Mouse (Mus musculus): Measurements from ENCODE around the gene Gmcl1.
A peak's percentile ranks its signal among the peaks of the same experiment; 100 is the strongest.

Gene Gmcl1

GRCm38 (mm10) chr6:86733183-86733876, at the start of gene Gmcl1:
Gene Gmcl1 (minus strand): TSS chr6:86733383.
- peak; percentile 90 to 93 for DNase-seq

- DNase-seq, result no peak
These were observed 49.2 kb upstream of the Gmcl1 start for GRCm38 (mm10) chr6:86782342-86782741.

GRCm38 (mm10) chr6:86781361-86781957, 48.3 kb upstream of the Gmcl1 start:
- DNase-seq, result no peak

GRCm38 (mm10) chr6:86778910-86779594, 45.9 kb upstream of the Gmcl1 start:
- DNase-seq, result no peak

GRCm38 (mm10) chr6:86777181-86777580, 44.0 kb upstream of the Gmcl1 start:
- DNase-seq, result no peak

- DNase-seq, result no peak
These were observed 43.5 kb upstream of the Gmcl1 start for GRCm38 (mm10) chr6:86776706-86777071.

GRCm38 (mm10) chr6:86776001-86776705, 43.0 kb upstream of the Gmcl1 start:
- no peak for DNase-seq

- DNase-seq, result no peak
These were observed 41.8 kb upstream of the Gmcl1 start for GRCm38 (mm10) chr6:86774937-86775336.

GRCm38 (mm10) chr6:86773830-86774229, 40.6 kb upstream of the Gmcl1 start:
- no peak for DNase-seq

GRCm38 (mm10) chr6:86772631-86773030, 39.4 kb upstream of the Gmcl1 start:
- no peak for DNase-seq

- no peak for DNase-seq
These were observed 35.8 kb upstream of the Gmcl1 start for GRCm38 (mm10) chr6:86768938-86769337.

- no peak for DNase-seq
These were observed 35.1 kb upstream of the Gmcl1 start for GRCm38 (mm10) chr6:86768186-86768776.

GRCm38 (mm10) chr6:86767465-86767864, 34.3 kb upstream of the Gmcl1 start:
- no peak for DNase-seq

- DNase-seq, result peak; percentile 12 to 27
These were observed 32.5 kb upstream of the Gmcl1 start for GRCm38 (mm10) chr6:86765637-86766059.

GRCm38 (mm10) chr6:86754105-86754863, 21.1 kb upstream of the Gmcl1 start:
- DNase-seq, result no peak

GRCm38 (mm10) chr6:86752843-86753485, 19.8 kb upstream of the Gmcl1 start:
- DNase-seq, result no peak

GRCm38 (mm10) chr6:86750961-86751360, 17.8 kb upstream of the Gmcl1 start:
- DNase-seq, result no peak

- no peak for DNase-seq
These were observed 16.6 kb upstream of the Gmcl1 start for GRCm38 (mm10) chr6:86749817-86750216.

- peak in 1 of 2 experiments; percentile 46 for DNase-seq
These were observed 14.0 kb upstream of the Gmcl1 start for GRCm38 (mm10) chr6:86747171-86747570.

- DNase-seq, result no peak
These were observed 7.5 kb upstream of the Gmcl1 start for GRCm38 (mm10) chr6:86740652-86741051.

GRCm38 (mm10) chr6:86736830-86737229, 3.6 kb upstream of the Gmcl1 start:
- DNase-seq, result no peak

GRCm38 (mm10) chr6:86736313-86736712, 3.1 kb upstream of the Gmcl1 start:
- no peak for DNase-seq
